Mouse (Mus musculus): ENCODE measurements around the gene C2cd4b. TPM values are rescaled to one million over a fixed set of nuclear protein-coding genes. Genes with fewer than 3 reads are reported as not detected.

Gene C2cd4b
- 3.7 TPM for polyA plus RNA-seq (2014; fragmentation: Illumina TruSeq; extraction: RNeasy Lipid Tissue Mini Kit (QIAGEN cat#74804); ENCODE audit: insufficient read depth, low read depth, low replicate concordance)

DNA sequence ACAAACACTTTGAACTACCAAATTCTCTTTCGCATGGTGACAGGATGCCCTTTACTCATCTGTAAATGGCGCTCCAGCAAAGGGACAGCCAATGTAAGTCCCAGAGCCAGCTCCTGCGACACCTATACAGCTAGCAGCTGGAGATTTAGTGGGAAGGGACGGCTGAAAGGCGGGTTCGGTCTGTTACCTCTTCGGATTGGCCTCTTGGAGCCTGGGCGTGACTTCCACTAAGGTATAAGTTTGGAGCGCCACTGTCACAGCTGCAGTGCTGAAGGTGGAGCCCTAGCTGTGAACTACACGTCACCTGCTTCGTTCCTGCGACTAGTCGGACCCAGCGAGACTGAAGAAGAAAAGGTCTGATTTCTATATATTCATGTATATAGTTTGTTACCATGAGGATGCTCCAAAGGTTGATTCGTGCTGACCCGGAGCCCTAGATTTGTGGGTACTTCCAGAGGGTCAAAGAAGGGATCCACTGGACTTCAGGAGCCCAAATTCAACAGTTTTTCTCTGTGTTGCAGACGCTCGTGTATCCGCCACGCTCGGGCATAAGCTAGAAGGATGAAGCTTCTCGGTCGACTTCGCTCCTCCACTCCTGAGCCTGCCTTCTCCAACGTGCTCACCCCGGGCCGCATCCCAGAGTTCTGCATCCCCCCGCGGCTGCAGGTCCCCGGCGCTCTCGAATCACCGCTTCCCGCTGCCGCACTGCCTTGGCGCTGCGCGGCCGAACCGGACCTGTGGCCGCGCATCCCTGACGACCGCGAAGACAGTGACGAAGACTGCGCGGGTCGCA, at the start of gene C2cd4b:
Gene C2cd4b (plus strand): TSS at position 275 of the 793 bp plus-strand sequence.

Other genes starting within 250 kb of the C2cd4b start
- 3.1 TPM for gene Tln2, start 199.7 kb upstream of the C2cd4b start, polyA plus RNA-seq (2014; fragmentation: Illumina TruSeq; extraction: RNeasy Lipid Tissue Mini Kit (QIAGEN cat#74804); ENCODE audit: insufficient read depth, low read depth, low replicate concordance)
- gene C2cd4a, start 72.9 kb downstream of the C2cd4b start, polyA plus RNA-seq (2014; fragmentation: Illumina TruSeq; extraction: RNeasy Lipid Tissue Mini Kit (QIAGEN cat#74804); ENCODE audit: insufficient read depth, low read depth, low replicate concordance): not detected
- gene Vps13c, start 81.0 kb downstream of the C2cd4b start, polyA plus RNA-seq (2014; fragmentation: Illumina TruSeq; extraction: RNeasy Lipid Tissue Mini Kit (QIAGEN cat#74804); ENCODE audit: insufficient read depth, low read depth, low replicate concordance): 6.9 TPM

All from lung, adult 10 weeks (tissue).